Mouse (Mus musculus) mouse trophoblast stem cell (cell line): ENCODE results near the gene Ablim1.

Experiments
- in situ Hi-C, 2 experiments: fragments of 300-500 bp; cut with MseI, MboI; formaldehyde crosslinking; loops; 2 replicates in 1 of 2; 3 replicates in 1 of 2; pipeline ENCODE4 v1.15.1; 2025

Ablim1 gene

DNA sequence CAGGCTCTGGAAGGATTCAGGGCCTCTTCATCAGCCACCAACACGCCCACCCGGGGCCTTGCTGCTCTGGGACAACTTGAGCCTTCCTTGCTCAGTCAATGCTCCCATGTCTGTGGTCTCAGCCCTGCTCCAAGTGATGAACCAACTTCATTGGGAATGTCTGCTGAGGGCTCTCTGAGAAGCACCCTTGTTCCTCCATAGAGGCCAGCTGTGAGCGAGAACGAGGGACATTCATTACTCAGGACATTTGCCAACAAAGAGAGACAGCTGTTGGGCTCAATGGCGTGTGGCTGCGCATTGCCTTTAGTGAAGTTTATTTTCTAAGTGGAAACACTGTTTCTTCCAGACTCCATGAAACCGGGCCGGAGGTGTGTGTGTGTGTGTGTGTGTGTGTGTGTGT is 325.5 kb downstream of the Ablim1 start:
- in situ Hi-C loops: no loop called here

DNA sequence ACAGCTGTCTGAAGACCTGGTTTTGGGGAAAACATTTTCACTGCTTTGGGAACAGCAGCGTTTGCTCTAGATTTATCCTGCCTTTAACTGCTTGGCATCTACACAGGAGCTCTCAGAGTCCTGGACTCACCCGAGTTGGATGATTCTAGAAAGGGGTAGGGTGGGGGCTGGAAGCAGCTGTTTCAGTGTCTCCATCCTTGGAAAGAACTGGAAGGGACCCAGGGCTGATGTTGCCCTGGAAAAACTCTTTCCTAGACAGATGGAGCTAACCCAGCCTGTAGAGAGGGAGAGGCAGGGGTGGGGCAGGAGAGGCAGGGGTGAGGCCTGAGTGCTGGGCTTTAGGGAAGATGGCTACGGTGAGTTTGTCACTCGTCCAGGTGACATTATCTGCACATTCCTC is 330.5 kb downstream of the Ablim1 start:
- in situ Hi-C loops: no loop called here

DNA sequence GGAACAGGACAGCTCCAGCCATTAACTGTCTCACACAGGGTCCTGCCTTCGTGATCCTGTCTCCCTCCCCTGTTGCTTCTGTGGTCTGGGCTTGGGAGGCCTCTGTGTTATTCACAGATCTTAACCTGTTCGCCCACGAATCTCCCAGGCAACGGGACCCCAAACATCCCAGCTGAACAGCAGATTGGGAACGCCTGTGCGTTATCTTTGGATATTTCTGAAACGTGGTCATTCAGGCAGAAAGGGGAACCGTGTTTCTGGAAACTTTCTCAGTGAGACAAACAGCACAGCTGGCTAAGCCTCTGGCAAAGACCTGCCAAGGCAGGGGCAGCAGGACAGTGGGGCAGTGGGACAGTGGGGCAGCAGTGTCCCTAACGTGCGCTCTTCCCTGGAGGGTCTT is 331.0 kb downstream of the Ablim1 start:
- in situ Hi-C loops: no loop called here
